Mouse (Mus musculus) limb, embryonic 12.5 days (tissue): Measurements from ENCODE around the gene Rasd1. TPM values are rescaled to one million over a fixed set of nuclear protein-coding genes. Genes with fewer than 3 reads are reported as not detected.

Source experiments
- ATAC-seq: fragments of 200-750 bp; cut with Nextera tagmentation; 2 replicates; pipeline ENCODE4 v1.8.0; 2017; ENCODE audit warnings: low read depth, moderate TSS enrichment; ENCODE audit not compliant: insufficient number of reproducible peaks, insufficient read depth, low FRiP score, low TSS enrichment
- H3K27ac ChIP-seq: fragments of 300-500 bp; sonication (generic); 2 replicates; pipeline ENCODE4 v1.5.1; 2016; ENCODE audit warnings: mild to moderate bottlenecking, moderate library complexity
- H3K27me3 ChIP-seq: fragments of 300-500 bp; sonication (generic); 2 replicates; pipeline ENCODE4 v1.6.1; 2016; ENCODE audit warnings: mild to moderate bottlenecking, moderate library complexity
- H3K36me3 ChIP-seq: fragments of 300-500 bp; sonication (generic); 2 replicates; pipeline ENCODE4 v1.6.1; 2016; ENCODE audit warnings: mild to moderate bottlenecking, moderate library complexity
- H3K4me1 ChIP-seq: fragments of 300-500 bp; sonication (generic); replicated peaks from 2 replicates; pipeline ENCODE4 v1.6.1; 2016
- H3K4me2 ChIP-seq: fragments of 300-500 bp; sonication (generic); 2 replicates; pipeline ENCODE4 v1.6.1; 2016; ENCODE audit warnings: mild to moderate bottlenecking, moderate library complexity
- H3K4me3 ChIP-seq: fragments of 300-500 bp; sonication (generic); replicated peaks from 2 replicates; pipeline ENCODE4 v1.5.1; 2016; ENCODE audit warnings: mild to moderate bottlenecking
- H3K9ac ChIP-seq: fragments of 300-500 bp; sonication (generic); replicated peaks from 2 replicates; pipeline ENCODE4 v1.6.1; 2016; ENCODE audit warnings: mild to moderate bottlenecking, moderate library complexity
- H3K9me3 ChIP-seq: fragments of 300-500 bp; sonication (generic); 2 replicates; pipeline ENCODE4 v1.6.1; 2016; ENCODE audit warnings: mild to moderate bottlenecking, moderate library complexity
- WGBS: fragments of 180-500 bp; shearing (Covaris S2); methylation state at CpG from one replicate; pipeline ENCODE4 v1.1.7; 2016; 5-methylcytosine and 5-hydroxymethylcytosine counted together
- polyA plus RNA-seq: library from polyadenylated mRNA; unstranded; fragments of >200 nt; fragmentation: Nextera tagmentation; extraction: Ambion mirVana; gene quantifications from 2 replicates; pipeline ENCODE4 v1.2.1, GENCODE M21; 2016

Gene Rasd1
- polyA plus RNA-seq, 1 experiment from 2014 or later = 1.7 TPM

DNA sequence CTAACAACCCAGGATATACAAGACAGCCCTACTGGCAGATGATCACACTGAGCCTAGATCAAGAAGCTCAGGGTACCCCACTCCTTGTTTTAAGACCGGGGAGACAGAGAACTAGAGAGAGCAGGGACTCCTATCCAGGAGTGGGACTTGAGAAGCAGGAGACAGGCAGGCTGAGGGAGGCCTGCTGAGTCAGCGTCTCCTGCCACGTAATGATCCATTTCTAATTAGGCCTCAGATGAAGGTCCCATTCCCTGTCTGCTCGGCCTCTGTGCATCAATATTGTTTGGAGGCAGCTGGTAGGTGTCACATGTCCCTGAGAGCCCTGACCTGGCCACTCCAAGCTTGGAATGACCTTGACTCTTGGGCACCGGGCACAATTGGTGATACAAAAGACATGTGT, 8.6 kb upstream of the Rasd1 start:
- no peak overlapping the region for H3K4me2 ChIP-seq
- no peak for ATAC-seq
- H3K9me3 ChIP-seq = no peaks in the 10 kb centered on the region
- peaks cover 2% of the 10 kb centered on the region; the same call in 1 of the 2 replicates for H3K27me3 ChIP-seq
- H3K9ac ChIP-seq = no peak overlapping the region
- no peaks in the 10 kb centered on the region for H3K36me3 ChIP-seq
- no peak overlapping the region for H3K27ac ChIP-seq
- H3K4me3 ChIP-seq = no peak overlapping the region
- 81% methylated on average over 5 of the region's 5 CpGs for WGBS
- H3K4me1 ChIP-seq = no peaks in the 10 kb centered on the region

DNA sequence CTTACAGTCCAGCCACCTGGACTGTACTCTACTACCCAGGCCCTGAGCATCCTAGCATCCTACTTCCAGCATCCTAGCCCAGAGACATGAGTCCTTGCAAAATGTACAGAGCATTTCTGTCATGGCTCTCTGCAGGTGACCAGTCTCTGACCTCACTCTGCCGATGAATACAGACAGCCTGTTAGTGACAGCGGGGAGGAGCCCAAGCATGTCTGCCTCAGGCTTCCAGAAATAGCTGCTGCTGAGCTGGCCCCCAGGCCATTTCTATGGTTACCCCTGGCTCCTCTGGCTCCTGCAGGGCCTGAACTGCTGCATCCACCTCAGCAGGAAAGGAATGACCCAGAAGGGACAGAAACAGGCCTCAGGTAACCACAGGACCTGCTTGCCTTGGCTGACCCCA, 6.9 kb upstream of the Rasd1 start:
- Histone ChIP-seq H3K4me3 (no peak overlapping the region), H3K27ac (no peak overlapping the region), H3K4me1 (no peaks in the 10 kb centered on the region), H3K27me3 (peaks cover 2% of the 10 kb centered on the region; the same call in 1 of the 2 replicates), H3K36me3 (no peaks in the 10 kb centered on the region), H3K9ac (no peak overlapping the region), H3K4me2 (no peak overlapping the region), H3K9me3 (no peaks in the 10 kb centered on the region)
- no peak for ATAC-seq
- 64% methylated on average over 2 of the region's 2 CpGs for WGBS

DNA sequence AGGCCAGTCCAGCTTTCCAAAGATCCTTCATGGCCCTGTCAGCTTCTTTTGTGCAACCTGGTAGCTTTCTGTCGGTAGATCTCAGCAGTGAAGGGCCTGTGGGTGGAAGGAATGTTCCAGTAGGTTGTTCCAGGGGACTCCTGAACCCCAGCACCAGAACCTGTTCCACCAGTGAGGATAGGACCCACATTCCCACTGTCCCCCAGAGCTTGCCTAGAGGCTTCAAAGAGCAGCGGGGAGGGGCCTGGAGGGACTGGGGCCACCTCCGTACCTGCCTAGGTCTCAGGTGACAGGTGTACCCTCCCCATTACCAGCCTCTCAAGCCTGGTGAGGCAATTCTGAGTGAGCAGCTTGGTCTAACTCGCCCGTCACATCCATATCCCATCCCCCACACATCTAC, 6.0 kb upstream of the Rasd1 start:
- no peak for ATAC-seq
- Histone ChIP-seq H3K4me1 (peaks cover 9% of the 10 kb centered on the region), H3K4me2 (no peak overlapping the region), H3K9me3 (no peaks in the 10 kb centered on the region), H3K27ac (no peak overlapping the region), H3K4me3 (no peak overlapping the region), H3K36me3 (no peaks in the 10 kb centered on the region), H3K9ac (no peak overlapping the region), H3K27me3 (peaks cover 2% of the 10 kb centered on the region; the same call in 1 of the 2 replicates)
- 66% methylated on average over 5 of the region's 5 CpGs for WGBS

DNA sequence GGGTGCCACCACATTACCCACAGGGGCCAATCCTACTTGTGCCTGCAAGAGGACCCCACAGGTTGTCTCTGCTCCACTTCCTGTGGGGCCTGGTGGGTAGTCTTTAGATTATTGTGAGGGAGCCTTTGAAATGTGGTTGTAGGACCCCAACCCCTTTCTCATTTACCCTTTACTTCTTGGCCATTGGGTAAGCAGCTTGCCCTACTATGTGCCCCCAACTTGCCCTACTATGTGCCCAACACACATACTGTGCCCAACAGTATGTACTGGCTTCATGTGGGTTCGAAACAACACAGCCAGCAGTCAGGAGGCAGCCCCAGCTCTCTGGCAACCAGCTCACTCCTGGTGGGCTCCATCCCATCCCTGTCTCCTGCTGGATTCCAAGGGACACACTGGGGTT, 3.0 kb upstream of the Rasd1 start:
- Histone ChIP-seq H3K36me3 (no peaks in the 10 kb centered on the region), H3K27ac (no peak overlapping the region), H3K4me1 (peaks cover 26% of the 10 kb centered on the region)

DNA sequence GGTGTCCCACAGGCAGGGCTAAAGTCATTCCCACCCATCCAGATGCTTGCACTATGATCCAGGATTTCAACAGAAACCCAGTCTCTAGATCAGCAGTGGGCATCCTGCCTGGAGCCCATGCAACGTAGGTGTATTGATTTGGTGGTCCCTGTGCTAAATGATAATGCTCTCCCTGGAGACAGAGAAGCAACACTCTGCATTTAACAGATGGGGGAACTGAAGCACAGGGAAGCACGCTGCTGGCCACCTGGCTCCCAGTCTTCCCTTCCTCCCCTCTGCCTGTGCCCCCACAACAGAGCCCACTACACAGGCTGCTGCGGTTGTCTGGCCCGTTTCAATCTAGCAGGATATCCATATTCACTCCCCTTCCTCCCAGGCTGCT, 1.3 kb upstream of the Rasd1 start:
- no peak overlapping the region for H3K27ac ChIP-seq
- no peak for ATAC-seq
- H3K4me1 ChIP-seq = peaks cover 28% of the 10 kb centered on the region

More for the DNA sequence above, 3.0 kb upstream of the Rasd1 start:
- ATAC-seq = no peak
- H3K27me3 ChIP-seq = peaks cover 23% of the 10 kb centered on the region
- H3K4me2 ChIP-seq = no peak overlapping the region
- no peak overlapping the region for H3K9ac ChIP-seq
- no peak overlapping the region for H3K4me3 ChIP-seq
- H3K9me3 ChIP-seq = no peaks in the 10 kb centered on the region
- 83% methylated on average over 1 of the region's 1 CpGs for WGBS

DNA sequence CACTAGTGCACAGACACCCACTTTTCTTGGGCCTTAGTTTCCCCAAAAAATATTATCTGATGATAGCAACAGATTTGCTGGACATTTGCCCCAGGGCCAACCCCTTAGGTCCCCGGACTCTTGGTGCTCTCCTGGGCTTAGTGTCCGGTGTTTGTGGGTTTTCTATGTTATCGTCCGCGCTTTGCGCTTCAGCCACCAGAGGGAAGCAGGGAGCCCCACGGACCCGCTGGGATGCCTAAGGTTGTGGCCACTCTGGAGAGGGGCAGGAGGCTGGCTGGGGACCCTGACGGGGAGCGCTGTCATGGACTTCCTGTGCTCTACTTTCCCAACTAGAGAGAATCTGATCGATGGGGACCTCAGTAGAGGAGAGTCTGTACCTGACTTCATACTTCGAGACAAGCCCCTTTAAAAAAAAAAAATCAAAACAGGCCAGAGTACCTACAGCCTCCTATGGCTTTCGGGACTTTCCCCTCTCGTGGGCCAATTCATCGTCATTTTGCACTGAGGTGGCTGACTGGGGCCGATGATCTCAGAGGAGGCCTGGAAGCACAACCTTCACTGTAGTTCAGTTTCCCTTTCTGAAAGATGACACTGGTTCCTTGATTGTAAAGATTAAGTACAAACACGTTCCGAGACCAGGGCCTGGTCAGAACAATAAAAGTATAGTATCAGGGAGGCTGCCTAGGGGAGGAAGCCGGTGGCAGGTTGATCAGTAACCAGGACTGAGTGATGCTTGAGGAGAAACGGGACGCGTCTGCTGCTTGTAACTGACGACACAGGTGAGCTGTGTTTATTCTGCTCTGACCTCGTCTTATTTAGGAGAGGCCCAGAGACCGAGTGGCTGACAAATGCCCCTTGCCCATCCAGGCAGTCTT, 720 bp upstream of the Rasd1 start:
- 26% methylated on average over 25 of the region's 25 CpGs for WGBS
- H3K36me3 ChIP-seq = peaks cover 21% of the 10 kb centered on the region
- peak overlapping the region; percentile 91 for H3K4me2 ChIP-seq
- no peaks in the 10 kb centered on the region for H3K9me3 ChIP-seq
- H3K9ac ChIP-seq = peak overlapping the region; percentile 53; the same call in 1 of the 2 replicates
- ATAC-seq = peak; percentile 38; the same call in 1 of the 2 replicates
- H3K4me3 ChIP-seq = peak overlapping the region; percentile 47
- peaks cover 34% of the 10 kb centered on the region for H3K4me1 ChIP-seq
- peaks cover 34% of the 10 kb centered on the region for H3K27me3 ChIP-seq
- H3K27ac ChIP-seq = no peak overlapping the region

More for the DNA sequence above, 1.3 kb upstream of the Rasd1 start:
- Histone ChIP-seq H3K27me3 (peaks cover 34% of the 10 kb centered on the region), H3K9me3 (no peaks in the 10 kb centered on the region), H3K36me3 (peaks cover 15% of the 10 kb centered on the region), H3K4me2 (no peak overlapping the region), H3K4me3 (no peak overlapping the region), H3K9ac (no peak overlapping the region; the same call in 1 of the 2 replicates)
- WGBS = 72% methylated on average over 4 of the region's 4 CpGs

DNA sequence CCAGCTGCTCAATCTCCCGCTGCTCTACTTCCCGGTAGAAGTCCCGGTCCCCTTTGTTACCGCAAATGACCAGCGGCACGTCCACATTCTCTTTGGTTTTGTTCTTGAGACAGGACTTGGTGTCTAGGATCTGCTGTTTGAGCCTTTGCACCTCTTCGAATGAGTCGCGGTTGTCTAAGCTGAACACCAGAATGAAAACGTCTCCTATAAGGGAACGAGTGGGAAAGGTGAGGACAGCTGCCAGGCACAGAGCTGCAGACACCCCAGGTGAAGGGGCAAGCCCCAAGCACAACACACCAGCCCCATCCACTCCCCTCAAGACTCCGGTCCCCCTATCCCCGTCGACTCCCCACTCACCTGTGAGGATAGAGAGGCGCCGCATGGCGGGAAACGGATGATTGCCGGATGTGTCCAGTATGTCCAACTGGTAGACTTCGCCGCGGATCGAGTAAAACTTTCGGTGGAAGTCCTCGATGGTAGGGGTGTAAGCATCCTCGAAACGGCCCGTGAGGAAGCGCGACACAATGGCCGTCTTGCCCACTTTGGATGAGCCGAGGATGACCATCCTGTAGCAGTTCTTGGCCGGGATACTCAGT, 483 bp downstream of the Rasd1 start:
- peaks cover 34% of the 10 kb centered on the region for H3K27me3 ChIP-seq
- H3K9ac ChIP-seq = peak overlapping the region; percentile 53
- no peak for ATAC-seq
- 3% methylated on average over 33 of the region's 33 CpGs for WGBS
- H3K4me3 ChIP-seq = peak overlapping the region; percentile 47
- H3K9me3 ChIP-seq = no peaks in the 10 kb centered on the region
- H3K36me3 ChIP-seq = peaks cover 24% of the 10 kb centered on the region
- peaks cover 42% of the 10 kb centered on the region for H3K4me1 ChIP-seq
- H3K4me2 ChIP-seq = peak overlapping the region; percentile 91
- H3K27ac ChIP-seq = no peak overlapping the region

DNA sequence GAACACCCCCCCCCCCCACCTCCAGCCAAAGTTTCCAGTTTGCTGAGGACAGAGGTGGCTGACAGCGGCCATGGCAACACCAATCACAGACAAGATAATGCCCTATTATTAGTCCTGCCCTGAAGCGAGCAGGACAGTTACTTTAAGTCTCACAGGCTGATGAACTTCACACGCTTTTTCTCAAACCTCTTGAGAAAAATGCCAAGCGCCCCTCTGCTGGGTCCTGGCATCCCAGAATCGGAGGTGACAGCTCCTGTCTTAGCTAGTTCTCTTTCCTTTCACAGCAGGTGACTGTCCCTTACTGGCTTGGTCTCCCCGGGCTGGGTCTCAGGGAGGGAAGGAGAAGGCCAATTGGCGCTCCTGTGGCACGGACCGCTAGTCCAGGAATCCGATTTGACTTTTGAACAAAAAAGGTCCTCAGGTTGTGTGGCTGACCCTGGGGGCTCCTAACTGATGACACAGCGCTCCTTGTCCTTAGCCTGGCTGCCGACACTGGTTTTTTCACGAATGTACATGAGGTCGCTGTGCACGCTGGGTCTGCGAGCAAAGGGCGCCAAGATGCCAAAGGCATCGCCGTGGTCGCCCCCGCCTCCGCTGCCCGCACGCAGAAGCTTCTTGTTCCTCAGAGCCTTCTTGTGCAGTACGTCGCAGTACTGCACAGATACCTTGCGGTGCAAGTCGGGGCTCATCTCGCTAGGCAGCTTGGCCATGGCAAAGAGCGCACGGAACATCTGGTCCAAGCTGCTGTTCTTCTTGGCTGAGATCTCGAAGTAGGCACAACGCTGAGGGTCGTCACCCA, 1.2 kb downstream of the Rasd1 start:
- H3K9ac ChIP-seq = peak overlapping the region; percentile 53
- H3K4me3 ChIP-seq = peak overlapping the region; percentile 47
- no peak for ATAC-seq
- peak overlapping the region; percentile 91 for H3K4me2 ChIP-seq
- no peak overlapping the region for H3K27ac ChIP-seq
- H3K4me1 ChIP-seq = peaks cover 42% of the 10 kb centered on the region
- H3K27me3 ChIP-seq = peaks cover 34% of the 10 kb centered on the region
- 8% methylated on average over 34 of the region's 34 CpGs for WGBS
- no peaks in the 10 kb centered on the region for H3K9me3 ChIP-seq
- peaks cover 24% of the 10 kb centered on the region for H3K36me3 ChIP-seq

DNA sequence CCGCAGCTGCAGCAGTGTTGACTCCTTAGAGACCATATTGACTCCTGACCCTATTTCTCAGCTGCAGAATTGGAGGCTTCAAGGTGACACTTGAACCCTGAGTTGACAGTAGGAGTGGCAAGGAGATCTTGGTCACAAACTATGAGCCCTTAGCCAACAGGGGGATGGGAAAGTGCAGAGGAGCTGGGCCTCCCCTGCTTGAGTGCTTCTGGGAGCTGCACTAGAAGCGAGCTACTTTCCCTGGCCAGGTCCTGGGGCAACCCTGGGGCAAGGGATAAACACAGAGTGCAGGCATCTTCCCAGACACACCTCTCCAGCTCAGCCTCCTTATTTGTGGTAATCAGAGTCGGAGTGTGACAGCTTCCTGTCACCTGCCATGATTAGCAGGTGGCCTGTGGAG, 2.2 kb downstream of the Rasd1 start:
- no peak for ATAC-seq
- H3K4me2 ChIP-seq = no peak overlapping the region
- H3K4me3 ChIP-seq = no peak overlapping the region
- peaks cover 42% of the 10 kb centered on the region for H3K4me1 ChIP-seq
- H3K27me3 ChIP-seq = peaks cover 34% of the 10 kb centered on the region
- WGBS = 67% methylated on average over 3 of the region's 3 CpGs
- peaks cover 26% of the 10 kb centered on the region for H3K36me3 ChIP-seq
- H3K9ac ChIP-seq = no peak overlapping the region
- H3K9me3 ChIP-seq = no peaks in the 10 kb centered on the region
- H3K27ac ChIP-seq = no peak overlapping the region

DNA sequence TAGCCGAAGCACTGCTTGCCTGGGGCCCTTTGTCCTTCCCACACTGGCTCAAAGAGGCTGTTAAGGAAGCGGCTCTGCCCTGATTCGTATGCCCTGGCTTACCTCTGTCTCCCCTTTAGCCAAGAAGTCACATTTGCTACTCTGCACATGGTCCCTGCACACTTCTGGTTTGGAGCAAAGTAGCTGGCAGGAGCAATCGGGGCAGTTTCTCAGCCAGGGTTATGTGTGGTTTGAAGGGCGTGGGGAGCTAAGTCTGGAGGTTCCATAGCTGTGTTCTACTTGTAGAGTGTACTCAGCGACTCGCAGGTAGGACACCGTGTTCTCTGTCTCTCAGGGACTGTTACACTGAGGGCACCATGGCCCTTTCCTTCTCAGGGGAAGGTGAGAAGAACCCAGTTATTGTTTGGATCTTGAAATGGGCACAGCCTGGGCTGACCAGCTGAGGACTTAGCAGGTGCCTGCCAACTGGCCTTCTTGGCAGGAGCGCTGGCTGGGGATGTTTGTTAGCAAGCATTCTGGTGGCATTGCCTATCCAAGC, 3.3 kb downstream of the Rasd1 start:
- Histone ChIP-seq H3K9me3 (no peaks in the 10 kb centered on the region), H3K27ac (peak overlapping the region; percentile 42; the same call in 1 of the 2 replicates), H3K4me1 (peaks cover 39% of the 10 kb centered on the region), H3K9ac (no peak overlapping the region), H3K27me3 (peaks cover 34% of the 10 kb centered on the region), H3K4me2 (no peak overlapping the region), H3K4me3 (no peak overlapping the region), H3K36me3 (peaks cover 36% of the 10 kb centered on the region)
- WGBS = 79% methylated on average over 9 of the region's 9 CpGs
- no peak for ATAC-seq
